Mouse (Mus musculus) skeletal muscle tissue, postnatal 0 days (tissue): ENCODE results near the gene Ect2. TPM values are rescaled to one million over a fixed set of nuclear protein-coding genes. Genes with fewer than 3 reads are reported as not detected.

ENCODE experiments used
- polyA plus RNA-seq: library from polyadenylated mRNA; unstranded; fragments of >200 nt; fragmentation: Nextera tagmentation; extraction: Ambion mirVana; gene quantifications from 2 replicates; pipeline ENCODE4 v1.2.1, GENCODE M21; 2015

Gene Ect2
- 7.7 and 8.2 TPM in 2 replicates for polyA plus RNA-seq

DNA sequence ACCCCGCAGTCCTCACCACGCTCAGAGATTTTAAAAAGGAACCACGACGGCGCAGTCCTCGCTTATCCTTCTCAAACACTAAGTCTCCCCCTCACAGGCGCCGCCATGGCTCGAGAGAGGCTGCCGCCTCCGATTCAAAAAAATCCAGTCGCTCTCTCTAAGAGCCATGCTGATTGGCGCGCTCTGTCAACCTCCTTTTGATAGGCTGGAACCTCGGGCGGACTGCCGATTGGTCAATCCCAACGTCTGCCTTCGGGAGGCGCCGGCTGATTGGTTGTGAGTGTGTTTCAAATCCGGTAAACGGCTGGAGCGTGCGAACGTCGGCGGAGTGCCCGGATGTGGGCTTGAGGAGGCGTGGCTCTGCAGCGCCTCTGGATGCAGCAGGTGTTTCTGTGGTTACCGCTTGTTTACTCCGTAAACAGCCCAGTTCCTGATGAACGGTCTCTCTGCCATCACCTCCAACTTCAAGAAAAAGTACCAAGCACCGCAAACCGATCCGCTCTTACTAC is at the start of gene Ect2:
Ect2 (minus strand) TSS at position 178 of the 509 bp plus-strand sequence.

GRCm38 (mm10) chr3:27182733-27183600 is 29.3 kb upstream of the Ect2 start, which contains the start of gene Nceh1:
Nceh1 (plus strand) TSS chr3:27182965.

Other genes starting within 250 kb of the Ect2 start
- 7.8 and 9.3 TPM in 2 replicates for gene Nceh1, start 29.1 kb upstream of the Ect2 start, polyA plus RNA-seq
- 0.72 and 0.77 TPM in 2 replicates for gene Tnfsf10, start 163.2 kb upstream of the Ect2 start, polyA plus RNA-seq
- gene Ghsr, start 217.5 kb upstream of the Ect2 start, polyA plus RNA-seq = not detected in 2 replicates